Comparison of ENCODE assay signal across 9 mouse cellular contexts in genomic region chr7:29785023-29785422, GRCm38 (mm10). TPM values are rescaled to one million over a fixed set of nuclear protein-coding genes. Genes with fewer than 3 reads are reported as not detected.
A peak's percentile ranks its signal among the peaks of the same experiment; 100 is the strongest.
DNase-seq lines count a peak whose midpoint lies in the region; ATAC-seq and TF ChIP-seq lines count a peak whose summit lies in the region.
"Had no signal": no experiment of that assay in that cellular context is flagged by ENCODE, and none has a peak within 500 bp of the region (broad histone marks: within the 10 kb centered on the region; RNA-seq: fewer than 3 reads in every experiment).

No protein-coding gene starts in this region.

- no peak for DNase-seq in left cerebral cortex, adult 2 months (ENCODE audit: extremely low spot score in 1 of 2, low spot score in 2 of 2)
- DNase-seq in left cerebral cortex, postnatal 36 days (ENCODE audit: low spot score in 2 of 2): no peak
- no peak for DNase-seq in forebrain, embryonic 10.5 days (ENCODE audit: extremely low spot score, low spot score)
- DNase-seq in adrenal gland, postnatal 36 days: no peak
- DNase-seq in frontal cortex, postnatal 25 days (ENCODE audit: low spot score in 2 of 2): no peak
- DNase-seq in cerebellum, postnatal 4 days (ENCODE audit: low spot score in 2 of 2): no peak
- DNase-seq: left cerebral cortex, postnatal 4 days had no signal

- H3K9me3 ChIP-seq in forebrain, embryonic 10.5 days: peaks cover 3% of the 10 kb centered on the region; the same call in 1 of the 2 replicates
- H3K9me3 ChIP-seq in intestine, postnatal 0 days (ENCODE audit: control insufficient read depth): no peaks in the 10 kb centered on the region
- H3K9me3 ChIP-seq in neural tube, embryonic 13.5 days: no peaks in the 10 kb centered on the region

- intact Hi-C loops in left cerebral cortex, adult 2 months (cut with DNase I): no loop called here
- intact Hi-C loops in left cerebral cortex, postnatal 36 days (cut with DNase I): no loop called here

- H3K27ac ChIP-seq in left cerebral cortex, adult 2 months: peak overlapping the region; percentile 8; the same call in 1 of the 2 replicates
- no peak overlapping the region for H3K27ac ChIP-seq in forebrain, embryonic 10.5 days
- H3K27ac ChIP-seq in intestine, postnatal 0 days (ENCODE audit: low read depth, low read length): no peak overlapping the region
- no peak overlapping the region for H3K27ac ChIP-seq in neural tube, embryonic 13.5 days (replicated peaks)

- no peak for ATAC-seq in intestine, postnatal 0 days
- no peak for ATAC-seq in neural tube, embryonic 13.5 days (ENCODE audit: low read depth)

- TF ChIP-seq CTCF in left cerebral cortex, adult 2 months (IDR thresholded peaks at IDR 0.05): no peak
- TF ChIP-seq CTCF in intestine, postnatal 0 days (IDR thresholded peaks at IDR 0.05; ENCODE audit: low read depth): no peak

- peak overlapping the region; percentile 98 for H3K4me2 ChIP-seq in intestine, postnatal 0 days (replicated peaks; ENCODE audit: low read depth)
- peak overlapping the region; percentile 65 for H3K4me2 ChIP-seq in neural tube, embryonic 13.5 days

- peaks cover 23% of the 10 kb centered on the region for H3K4me1 ChIP-seq in forebrain, embryonic 10.5 days
- H3K4me1 ChIP-seq in intestine, postnatal 0 days (replicated peaks; ENCODE audit: control insufficient read depth, insufficient read depth, low read length): no peaks in the 10 kb centered on the region
- peaks cover 30% of the 10 kb centered on the region for H3K4me1 ChIP-seq in neural tube, embryonic 13.5 days (replicated peaks)

- peak overlapping the region; percentile 54 for H3K4me3 ChIP-seq in left cerebral cortex, adult 2 months
- H3K4me3 ChIP-seq in forebrain, embryonic 10.5 days: peak overlapping the region; percentile 86
- H3K4me3 ChIP-seq in intestine, postnatal 0 days (ENCODE audit: low read depth, low read length): peak overlapping the region; percentile 11
- H3K4me3 ChIP-seq in neural tube, embryonic 13.5 days: peak overlapping the region; percentile 95

- H3K36me3 ChIP-seq in forebrain, embryonic 10.5 days (replicated peaks): peaks cover 36% of the 10 kb centered on the region
- no peaks in the 10 kb centered on the region for H3K36me3 ChIP-seq in intestine, postnatal 0 days (ENCODE audit: control insufficient read depth, insufficient read depth)
- H3K36me3 ChIP-seq in neural tube, embryonic 13.5 days: peaks cover 40% of the 10 kb centered on the region

- no peak overlapping the region for H3K9ac ChIP-seq in intestine, postnatal 0 days (ENCODE audit: low read depth, low read length)
- peak overlapping the region; percentile 96 for H3K9ac ChIP-seq in neural tube, embryonic 13.5 days

- no peaks in the 10 kb centered on the region for H3K27me3 ChIP-seq in forebrain, embryonic 10.5 days (ENCODE audit: poor library complexity, severe bottlenecking)
- H3K27me3 ChIP-seq in intestine, postnatal 0 days (replicated peaks; ENCODE audit: control insufficient read depth, insufficient read depth, low read length): no peaks in the 10 kb centered on the region
- no peaks in the 10 kb centered on the region for H3K27me3 ChIP-seq in neural tube, embryonic 13.5 days

- WGBS in forebrain, embryonic 10.5 days: 76% methylated on average over 8 of the region's 8 CpGs
- WGBS in intestine, postnatal 0 days: 64% methylated on average over 8 of the region's 8 CpGs
- 53% methylated on average over 8 of the region's 8 CpGs for WGBS in neural tube, embryonic 13.5 days

RNA-seq across cellular contexts. Expression of gene Zfp30, which starts 1.2 kb away (rescaled TPM):
- total RNA-seq in left cerebral cortex, adult 2 months (2021): 10 to 100 TPM; 11.7 to 12.3 TPM
- 10 to 100 TPM; 12.8 to 12.9 TPM for total RNA-seq in left cerebral cortex, postnatal 36 days (2021)
- polyA plus RNA-seq in forebrain, embryonic 10.5 days (2016; fragmentation: Nextera tagmentation; extraction: Ambion mirVana): 6.9 and 7.0 TPM in 2 replicates
- 1.7 and 1.9 TPM in 2 replicates for polyA plus RNA-seq in intestine, postnatal 0 days (2015; fragmentation: Nextera tagmentation; extraction: Ambion mirVana)
- polyA plus RNA-seq in neural tube, embryonic 13.5 days (2015; fragmentation: Nextera tagmentation; extraction: Ambion mirVana): 11.0 and 11.9 TPM in 2 replicates
- 1 to 10 TPM; 2.8 to 2.9 TPM for total RNA-seq in adrenal gland, postnatal 36 days (2021)

RNA-seq across cellular contexts. Expression of gene Zfp84, which starts 16.7 kb away (rescaled TPM):
- total RNA-seq in left cerebral cortex, adult 2 months (2021): 10 to 100 TPM; 16.5 to 17.0 TPM
- total RNA-seq in left cerebral cortex, postnatal 36 days (2021): 10 to 100 TPM; 16.2 to 17.3 TPM
- polyA plus RNA-seq in forebrain, embryonic 10.5 days (2016; fragmentation: Nextera tagmentation; extraction: Ambion mirVana): 11.6 and 11.8 TPM in 2 replicates
- polyA plus RNA-seq in intestine, postnatal 0 days (2015; fragmentation: Nextera tagmentation; extraction: Ambion mirVana): 4.4 and 4.7 TPM in 2 replicates
- 13.3 and 17.7 TPM in 2 replicates for polyA plus RNA-seq in neural tube, embryonic 13.5 days (2015; fragmentation: Nextera tagmentation; extraction: Ambion mirVana)
- 10 to 100 TPM; 13.4 to 14.9 TPM for total RNA-seq in adrenal gland, postnatal 36 days (2021)

RNA-seq across cellular contexts. Expression of gene Zfp790, which starts 30.9 kb away (rescaled TPM):
- total RNA-seq in left cerebral cortex, adult 2 months (2021): 10 to 100 TPM; 21.8 to 23.1 TPM
- 10 to 100 TPM; 21.0 to 21.1 TPM for total RNA-seq in left cerebral cortex, postnatal 36 days (2021)
- 11.6 and 13.2 TPM in 2 replicates for polyA plus RNA-seq in forebrain, embryonic 10.5 days (2016; fragmentation: Nextera tagmentation; extraction: Ambion mirVana)
- 4.1 and 4.3 TPM in 2 replicates for polyA plus RNA-seq in intestine, postnatal 0 days (2015; fragmentation: Nextera tagmentation; extraction: Ambion mirVana)
- polyA plus RNA-seq in neural tube, embryonic 13.5 days (2015; fragmentation: Nextera tagmentation; extraction: Ambion mirVana): 26.8 and 27.6 TPM in 2 replicates
- 10 to 100 TPM; 15.6 to 16.0 TPM for total RNA-seq in adrenal gland, postnatal 36 days (2021)

RNA-seq across cellular contexts. Expression of gene Catsperg2, which starts 58.2 kb away (rescaled TPM):
- total RNA-seq in left cerebral cortex, adult 2 months (2021): under 1 TPM in 1 of 2 experiments, not detected in 1; 0.23 TPM
- total RNA-seq in left cerebral cortex, postnatal 36 days (2021): not detected
- 0.14 TPM in 1 of 2 replicates, not detected in the other for polyA plus RNA-seq in forebrain, embryonic 10.5 days (2016; fragmentation: Nextera tagmentation; extraction: Ambion mirVana)
- not detected in 2 replicates for polyA plus RNA-seq in intestine, postnatal 0 days (2015; fragmentation: Nextera tagmentation; extraction: Ambion mirVana)
- polyA plus RNA-seq in neural tube, embryonic 13.5 days (2015; fragmentation: Nextera tagmentation; extraction: Ambion mirVana): 0.22 and 0.37 TPM in 2 replicates
- not detected for total RNA-seq in adrenal gland, postnatal 36 days (2021)

Comparison
In these comparisons a context has a peak if more than half of its experiments do, and no peak if none do; other contexts are left out.
1. H3K4me3 ChIP-seq: peak in every context shown above with its lines; median percentile 95 in neural tube, embryonic 13.5 days; 86 in forebrain, embryonic 10.5 days; 54 in left cerebral cortex, adult 2 months; 11 in intestine, postnatal 0 days.